12 mouse cellular contexts compared by ENCODE assay signal in genomic region chr6:53950876-53951275, GRCm38 (mm10). TPM values are rescaled to one million over a fixed set of nuclear protein-coding genes. Genes with fewer than 3 reads are reported as not detected.
DNase-seq lines count a peak whose midpoint lies in the region; ATAC-seq and TF ChIP-seq lines count a peak whose summit lies in the region.
"Had no signal": no experiment of that assay in that cellular context is flagged by ENCODE, and none has a peak within 500 bp of the region (broad histone marks: within the 10 kb centered on the region; RNA-seq: fewer than 3 reads in every experiment).

No protein-coding gene starts in this region.

- no peak for TF ChIP-seq POLR2A in thymus, adult 2 months (IDR thresholded peaks at IDR 0.05; ENCODE audit: control insufficient read depth, extremely low read depth, insufficient read depth, low read length, poor library complexity)

- no peak overlapping the region for H3K4me2 ChIP-seq in heart, embryonic 12.5 days
- no peak overlapping the region for H3K4me2 ChIP-seq in embryonic facial prominence, embryonic 14.5 days (ENCODE audit: low read depth, low read length)
- peak overlapping the region; percentile 13; the same call in 1 of the 2 replicates for H3K4me2 ChIP-seq in kidney, embryonic 14.5 days (replicated peaks; ENCODE audit: low read depth, low read length)

- H3K27ac ChIP-seq in heart, embryonic 12.5 days (ENCODE audit: poor library complexity, severe bottlenecking): no peak overlapping the region
- H3K27ac ChIP-seq in embryonic facial prominence, embryonic 14.5 days (replicated peaks; ENCODE audit: low read depth, low read length): peak overlapping the region; percentile 73
- H3K27ac ChIP-seq in kidney, embryonic 14.5 days (ENCODE audit: low read depth, low read length): peak overlapping the region; percentile 90
- H3K27ac ChIP-seq in thymus, adult 2 months (ENCODE audit: control insufficient read depth, insufficient read depth, low read length): no peak overlapping the region
- H3K27ac ChIP-seq: left cerebral cortex, adult 2 months had no signal

- H3K4me3 ChIP-seq in heart, embryonic 12.5 days: no peak overlapping the region
- H3K4me3 ChIP-seq in embryonic facial prominence, embryonic 14.5 days (ENCODE audit: low read depth, low read length): no peak overlapping the region
- H3K4me3 ChIP-seq in kidney, embryonic 14.5 days (ENCODE audit: low read length): no peak overlapping the region
- H3K4me3 ChIP-seq in thymus, adult 2 months (ENCODE audit: control insufficient read depth, insufficient read depth, low read length): no peak overlapping the region
- H3K4me3 ChIP-seq: left cerebral cortex, adult 2 months had no signal

- TF ChIP-seq CTCF in thymus, adult 2 months (IDR thresholded peaks at IDR 0.05; ENCODE audit: borderline replicate concordance, control insufficient read depth, extremely low read depth, insufficient read depth, low read length, poor library complexity): no peak

- H3K9ac ChIP-seq in heart, embryonic 12.5 days: no peak overlapping the region
- H3K9ac ChIP-seq in embryonic facial prominence, embryonic 14.5 days (ENCODE audit: low read depth, low read length): no peak overlapping the region
- H3K9ac ChIP-seq in kidney, embryonic 14.5 days (ENCODE audit: low read depth, low read length): no peak overlapping the region

- DNase-seq in heart, adult 8-10 months (ENCODE audit: low spot score): peak; percentile 28
- DNase-seq in embryonic facial prominence, embryonic 14.5 days (ENCODE audit: low spot score): peak; percentile 76
- peak; percentile 85 for DNase-seq in lung, postnatal 10 days
- DNase-seq in thymus, adult 2 months: no peak
- no peak for DNase-seq in left cerebral cortex, adult 18-20 months (ENCODE audit: low spot score in 2 of 2)
- DNase-seq in frontal cortex, postnatal 10 days (ENCODE audit: low spot score in 2 of 2): no peak
- DNase-seq: cerebellum, postnatal 10 days had no signal

- ATAC-seq in heart, embryonic 12.5 days (ENCODE audit: insufficient number of reproducible peaks, low FRiP score): no peak
- ATAC-seq in embryonic facial prominence, embryonic 14.5 days (ENCODE audit: low read depth): no peak
- ATAC-seq in kidney, embryonic 14.5 days (ENCODE audit: low FRiP score, low TSS enrichment): no peak

- H3K9me3 ChIP-seq in heart, embryonic 12.5 days (replicated peaks): no peaks in the 10 kb centered on the region
- H3K9me3 ChIP-seq in embryonic facial prominence, embryonic 14.5 days (ENCODE audit: control insufficient read depth, low read length): no peaks in the 10 kb centered on the region
- H3K9me3 ChIP-seq in kidney, embryonic 14.5 days (ENCODE audit: control insufficient read depth, low read length): no peaks in the 10 kb centered on the region

- H3K36me3 ChIP-seq in heart, embryonic 12.5 days: no peaks in the 10 kb centered on the region
- no peaks in the 10 kb centered on the region for H3K36me3 ChIP-seq in embryonic facial prominence, embryonic 14.5 days (ENCODE audit: control insufficient read depth, insufficient read depth, low read length)
- H3K36me3 ChIP-seq in kidney, embryonic 14.5 days (ENCODE audit: control insufficient read depth, insufficient read depth, low read length): no peaks in the 10 kb centered on the region
- H3K36me3 ChIP-seq in thymus, adult 2 months (ENCODE audit: control insufficient read depth, insufficient read depth, low read length): no peaks in the 10 kb centered on the region

- peaks cover 28% of the 10 kb centered on the region for H3K4me1 ChIP-seq in heart, embryonic 12.5 days (replicated peaks)
- peaks cover 32% of the 10 kb centered on the region for H3K4me1 ChIP-seq in embryonic facial prominence, embryonic 14.5 days (ENCODE audit: control insufficient read depth, insufficient read depth, low read length)
- peaks cover 45% of the 10 kb centered on the region for H3K4me1 ChIP-seq in kidney, embryonic 14.5 days (ENCODE audit: control insufficient read depth, insufficient read depth, low read length)
- H3K4me1 ChIP-seq in thymus, adult 2 months (replicated peaks; ENCODE audit: control insufficient read depth, insufficient read depth, low read length): peaks cover 7% of the 10 kb centered on the region; the same call in 1 of the 2 replicates

- 57% methylated on average over 9 of the region's 9 CpGs for WGBS in heart, embryonic 12.5 days
- 16% methylated on average over 9 of the region's 9 CpGs for WGBS in embryonic facial prominence, embryonic 14.5 days
- WGBS in kidney, embryonic 14.5 days: 18% methylated on average over 9 of the region's 9 CpGs
- 80% methylated on average over 9 of the region's 9 CpGs for WGBS in thymus, adult 2 months

- H3K27me3 ChIP-seq in heart, embryonic 12.5 days (replicated peaks): no peaks in the 10 kb centered on the region
- H3K27me3 ChIP-seq in embryonic facial prominence, embryonic 14.5 days (replicated peaks; ENCODE audit: control insufficient read depth, insufficient read depth, low read length): no peaks in the 10 kb centered on the region
- no peaks in the 10 kb centered on the region for H3K27me3 ChIP-seq in kidney, embryonic 14.5 days (ENCODE audit: control insufficient read depth, insufficient read depth, low read length)
- H3K27me3 ChIP-seq in thymus, adult 2 months (ENCODE audit: control insufficient read depth, insufficient read depth, low read length): no peaks in the 10 kb centered on the region

RNA-seq across cellular contexts. Expression of gene Cpvl, which starts 27.6 kb away (rescaled TPM):
- total RNA-seq in heart, adult 8-10 months (2022): not detected
- not detected in 2 replicates for polyA plus RNA-seq in heart, embryonic 12.5 days (2016; fragmentation: Nextera tagmentation; extraction: Ambion mirVana)
- not detected in 2 replicates for polyA plus RNA-seq in embryonic facial prominence, embryonic 14.5 days (2014; fragmentation: Nextera tagmentation; extraction: Ambion mirVana)
- 0.32 and 0.51 TPM in 2 replicates for polyA plus RNA-seq in kidney, embryonic 14.5 days (2014; fragmentation: Nextera tagmentation; extraction: Ambion mirVana)
- polyA plus RNA-seq in thymus, adult 2 months (2012; rRNA removed): not detected in 2 replicates
- not detected for total RNA-seq in left cerebral cortex, adult 18-20 months (2021)
- total RNA-seq: gastrocnemius, adult 8-10 months; left cerebral cortex, adult 2 months; midbrain, postnatal 0 days had no signal

Comparison
In these comparisons a context has a peak if more than half of its experiments do, and no peak if none do; other contexts are left out.
1. DNase-seq: peak in heart, adult 8-10 months (single experiment), embryonic facial prominence, embryonic 14.5 days (single experiment) and lung, postnatal 10 days (single experiment); none in thymus, adult 2 months (single experiment), left cerebral cortex, adult 18-20 months (0 of 2) and frontal cortex, postnatal 10 days (0 of 2).
2. H3K27ac ChIP-seq: peak in embryonic facial prominence, embryonic 14.5 days (single experiment) and kidney, embryonic 14.5 days (single experiment); none in heart, embryonic 12.5 days (single experiment) and thymus, adult 2 months (single experiment).